Mouse (Mus musculus): Measurements from ENCODE around the gene Pik3c2b. TPM values are rescaled to one million over a fixed set of nuclear protein-coding genes. Genes with fewer than 3 reads are reported as not detected.
"Not testable (repeated sequence)": the region's sequence is repeated elsewhere in the genome, so short reads cannot be mapped to it uniquely, and the experiment has no call there.

Gene Pik3c2b
- total RNA-seq (2021) = 10 to 100 TPM; 14.5 to 15.0 TPM
- long read RNA-seq, partial matches to known transcripts = 1 of 3 reads
- long read RNA-seq, other reads (novel, unspliced or antisense) = 2 of 3 reads

GRCm38 (mm10) chr1:133045011-133045860 lies at the start of gene Pik3c2b:
TSS of gene Pik3c2b (plus strand) at chr1:133045667.
- DNase-seq (ENCODE audit: low spot score in 2 of 2) = no peak

GRCm38 (mm10) chr1:133000347-133000746 lies 45.1 kb upstream of the Pik3c2b start:
- DNase-seq (ENCODE audit: low spot score in 2 of 2) = no peak

- no peak for DNase-seq (ENCODE audit: low spot score in 2 of 2)
Observed at GRCm38 (mm10) chr1:133006571-133006970, 38.9 kb upstream of the Pik3c2b start.

GRCm38 (mm10) chr1:133011955-133012841 lies 33.3 kb upstream of the Pik3c2b start:
- DNase-seq (ENCODE audit: low spot score in 2 of 2) = no peak

GRCm38 (mm10) chr1:133013331-133013730 lies 32.1 kb upstream of the Pik3c2b start:
- no peak for DNase-seq (ENCODE audit: low spot score in 2 of 2)

- no peak for DNase-seq (ENCODE audit: low spot score in 2 of 2)
Observed at GRCm38 (mm10) chr1:133014196-133014595, 31.3 kb upstream of the Pik3c2b start.

- no peak for DNase-seq (ENCODE audit: low spot score in 2 of 2)
Observed at GRCm38 (mm10) chr1:133016775-133017428, 28.6 kb upstream of the Pik3c2b start.

GRCm38 (mm10) chr1:133018580-133018979 lies 26.9 kb upstream of the Pik3c2b start:
- no peak for DNase-seq (ENCODE audit: low spot score in 2 of 2)

- DNase-seq (ENCODE audit: low spot score in 2 of 2) = no peak
Observed at GRCm38 (mm10) chr1:133019312-133019711, 26.2 kb upstream of the Pik3c2b start.

GRCm38 (mm10) chr1:133020137-133020894 lies 25.2 kb upstream of the Pik3c2b start:
- no peak for DNase-seq (ENCODE audit: low spot score in 2 of 2)

- no peak for DNase-seq (ENCODE audit: low spot score in 2 of 2)
Observed at GRCm38 (mm10) chr1:133021391-133021790, 24.1 kb upstream of the Pik3c2b start.

- not testable (repeated sequence) for DNase-seq (ENCODE audit: low spot score in 2 of 2)
Observed at GRCm38 (mm10) chr1:133021971-133022370, 23.5 kb upstream of the Pik3c2b start.

GRCm38 (mm10) chr1:133023723-133024122 lies 21.7 kb upstream of the Pik3c2b start:
- not testable (repeated sequence) for DNase-seq (ENCODE audit: low spot score in 2 of 2)

GRCm38 (mm10) chr1:133024426-133024825 lies 21.0 kb upstream of the Pik3c2b start:
- no peak for DNase-seq (ENCODE audit: low spot score in 2 of 2)

GRCm38 (mm10) chr1:133025051-133025795 lies 20.2 kb upstream of the Pik3c2b start:
- DNase-seq (ENCODE audit: low spot score in 2 of 2) = peak; percentile 83 to 93

GRCm38 (mm10) chr1:133025796-133026190 lies 19.7 kb upstream of the Pik3c2b start:
- not testable (repeated sequence) for DNase-seq (ENCODE audit: low spot score in 2 of 2)

- DNase-seq (ENCODE audit: low spot score in 2 of 2) = no peak
Observed at GRCm38 (mm10) chr1:133027126-133027525, 18.3 kb upstream of the Pik3c2b start.

- no peak for DNase-seq (ENCODE audit: low spot score in 2 of 2)
Observed at GRCm38 (mm10) chr1:133027980-133028379, 17.5 kb upstream of the Pik3c2b start.

GRCm38 (mm10) chr1:133029744-133030143 lies 15.7 kb upstream of the Pik3c2b start:
- no peak for DNase-seq (ENCODE audit: low spot score in 2 of 2)

GRCm38 (mm10) chr1:133030461-133030860 lies 15.0 kb upstream of the Pik3c2b start, which contains the start of gene Mdm4:
TSS of gene Mdm4 (minus strand) at chr1:133030561.
- DNase-seq (ENCODE audit: low spot score in 2 of 2) = no peak
